Mouse (Mus musculus): ENCODE data around the gene Nrxn2. TPM values are rescaled to one million over a fixed set of nuclear protein-coding genes. Genes with fewer than 3 reads are reported as not detected.

Gene Nrxn2
- polyA plus RNA-seq, 1 experiment, result 0.09 TPM

DNA sequence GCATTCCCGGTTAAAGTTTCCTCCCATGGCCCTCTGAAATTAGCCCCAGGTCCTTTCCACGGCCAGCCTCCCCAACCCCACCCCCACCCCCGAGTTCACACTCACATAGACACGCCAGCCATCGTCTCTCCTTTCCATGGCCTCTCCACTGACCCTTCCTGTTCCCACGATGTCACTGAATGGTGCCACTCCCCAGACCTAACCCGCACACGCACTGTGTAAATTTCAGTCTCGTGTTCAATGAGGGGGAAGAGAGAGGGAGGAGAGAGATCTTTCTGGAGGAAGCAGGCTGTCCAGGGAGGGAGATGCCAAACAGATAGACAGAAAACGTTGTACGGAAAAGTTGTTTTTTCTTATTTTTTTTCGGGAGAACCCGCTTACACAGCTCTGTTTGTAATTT, 111.8 kb downstream of the Nrxn2 start:
- Histone ChIP-seq H3ac (ENCODE audit: control insufficient read depth, insufficient read length, low read depth) (no peak overlapping the region), H3K79me2 (ENCODE audit: control insufficient read depth, insufficient read depth) (no peaks in the 10 kb centered on the region), H3K4me3 (ENCODE audit: insufficient read depth, poor library complexity, severe bottlenecking) (no peak overlapping the region), H3K27me3 (ENCODE audit: control insufficient read depth, insufficient read depth, insufficient read length) (peaks cover 88% of the 10 kb centered on the region), H3K36me3 (ENCODE audit: control insufficient read depth, insufficient read depth) (no peaks in the 10 kb centered on the region), H3K79me3 (ENCODE audit: low read depth) (no peaks in the 10 kb centered on the region)
- TF ChIP-seq CTCF (IDR thresholded peaks at IDR 0.05; ENCODE audit: control insufficient read depth, insufficient read depth, insufficient read length), result no peak
- no peak for TF ChIP-seq MAX (IDR thresholded peaks at IDR 0.05)
- no peak for TF ChIP-seq USF1 (IDR thresholded peaks at IDR 0.05; ENCODE audit: low read depth)
- no peak for TF ChIP-seq MYOD1 (IDR thresholded peaks at IDR 0.05; ENCODE audit: control insufficient read depth, insufficient read length, low read depth)
- no peak for TF ChIP-seq CEBPB (IDR thresholded peaks at IDR 0.05; ENCODE audit: low read depth)
- no peak for TF ChIP-seq MYOG (IDR thresholded peaks at IDR 0.05; ENCODE audit: control insufficient read depth, extremely low read depth, insufficient read length)
- TF ChIP-seq FOSL1 (IDR thresholded peaks at IDR 0.05; ENCODE audit: insufficient read depth, low read length, poor library complexity, severe bottlenecking), result no peak

DNA sequence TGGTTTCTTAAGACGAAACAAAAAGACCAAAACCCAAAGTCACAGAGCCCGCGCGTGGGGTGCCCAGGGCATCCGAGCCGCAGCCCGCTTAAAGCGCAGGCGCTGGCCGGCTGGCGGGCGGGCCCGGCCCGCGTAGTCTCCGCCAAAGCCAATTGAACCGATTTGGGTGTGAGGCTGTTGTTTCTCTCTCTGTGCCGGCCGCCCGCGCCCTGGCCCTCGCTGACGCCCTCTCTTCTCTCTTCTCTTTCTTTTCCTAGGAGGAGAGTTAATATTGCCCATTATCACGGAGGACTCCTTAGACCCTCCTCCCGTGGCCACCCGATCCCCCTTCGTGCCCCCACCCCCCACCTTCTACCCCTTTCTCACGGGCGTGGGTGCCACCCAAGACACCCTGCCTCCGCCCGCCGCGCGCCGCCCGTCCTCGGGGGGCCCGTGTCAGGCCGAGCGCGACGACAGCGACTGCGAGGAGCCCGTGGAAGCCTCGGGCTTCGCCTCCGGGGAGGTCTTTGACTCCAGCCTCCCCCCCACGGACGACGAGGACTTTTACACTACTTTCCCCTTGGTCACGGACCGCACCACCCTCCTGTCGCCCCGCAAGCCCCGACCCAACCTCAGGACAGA, 112.6 kb downstream of the Nrxn2 start:
- Histone ChIP-seq H3K27me3 (ENCODE audit: control insufficient read depth, insufficient read depth, insufficient read length) (peaks cover 90% of the 10 kb centered on the region), H3K4me3 (ENCODE audit: insufficient read depth, poor library complexity, severe bottlenecking) (no peak overlapping the region), H3K36me3 (ENCODE audit: control insufficient read depth, insufficient read depth) (no peaks in the 10 kb centered on the region), H3ac (ENCODE audit: control insufficient read depth, insufficient read length, low read depth) (no peak overlapping the region), H3K79me2 (ENCODE audit: control insufficient read depth, insufficient read depth) (no peaks in the 10 kb centered on the region), H3K79me3 (ENCODE audit: low read depth) (no peaks in the 10 kb centered on the region)
- no peak for TF ChIP-seq MYOG (IDR thresholded peaks at IDR 0.05; ENCODE audit: control insufficient read depth, extremely low read depth, insufficient read length)
- no peak for TF ChIP-seq USF1 (IDR thresholded peaks at IDR 0.05; ENCODE audit: low read depth)

DNA sequence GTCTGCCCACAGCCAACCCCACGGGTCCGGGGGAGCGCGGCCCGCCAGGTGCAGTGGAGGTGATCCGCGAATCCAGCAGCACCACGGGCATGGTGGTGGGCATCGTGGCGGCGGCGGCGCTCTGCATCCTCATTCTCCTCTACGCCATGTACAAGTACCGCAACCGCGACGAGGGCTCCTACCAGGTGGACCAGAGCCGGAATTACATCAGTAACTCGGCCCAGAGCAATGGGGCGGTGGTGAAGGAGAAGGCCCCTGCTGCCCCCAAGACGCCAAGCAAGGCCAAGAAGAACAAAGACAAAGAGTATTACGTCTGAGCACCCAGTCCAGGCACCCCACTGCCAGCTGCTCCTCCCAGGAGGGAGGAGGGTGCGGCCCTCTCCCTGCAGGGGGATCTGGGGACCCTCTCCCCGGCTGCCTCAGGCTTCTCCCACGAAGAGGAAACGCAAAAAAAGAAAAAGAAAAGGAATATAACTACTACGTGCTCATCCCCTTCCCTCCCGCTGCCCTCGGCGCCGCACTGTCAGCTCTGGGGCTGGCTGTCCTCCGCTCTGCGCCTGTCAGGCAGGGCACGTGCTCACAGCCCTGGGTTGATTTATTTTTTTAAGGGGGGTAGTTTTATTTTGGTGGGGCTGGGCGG, 113.4 kb downstream of the Nrxn2 start:
- Histone ChIP-seq H3K4me3 (ENCODE audit: insufficient read depth, poor library complexity, severe bottlenecking) (no peak overlapping the region), H3K79me2 (ENCODE audit: control insufficient read depth, insufficient read depth) (no peaks in the 10 kb centered on the region), H3K36me3 (ENCODE audit: control insufficient read depth, insufficient read depth) (no peaks in the 10 kb centered on the region), H3K27me3 (ENCODE audit: control insufficient read depth, insufficient read depth, insufficient read length) (peaks cover 90% of the 10 kb centered on the region), H3K79me3 (ENCODE audit: low read depth) (no peaks in the 10 kb centered on the region), H3ac (ENCODE audit: control insufficient read depth, insufficient read length, low read depth) (no peak overlapping the region)
- TF ChIP-seq FOSL1 (IDR thresholded peaks at IDR 0.05; ENCODE audit: insufficient read depth, low read length, poor library complexity, severe bottlenecking), result no peak
- no peak for TF ChIP-seq MAX (IDR thresholded peaks at IDR 0.05)
- no peak for TF ChIP-seq MYOD1 (IDR thresholded peaks at IDR 0.05; ENCODE audit: control insufficient read depth, insufficient read length, low read depth)
- no peak for TF ChIP-seq CTCF (IDR thresholded peaks at IDR 0.05; ENCODE audit: control insufficient read depth, insufficient read depth, insufficient read length)
- no peak for TF ChIP-seq CEBPB (IDR thresholded peaks at IDR 0.05; ENCODE audit: low read depth)
- no peak for TF ChIP-seq MYOG (IDR thresholded peaks at IDR 0.05; ENCODE audit: control insufficient read depth, extremely low read depth, insufficient read length)
- TF ChIP-seq USF1 (IDR thresholded peaks at IDR 0.05; ENCODE audit: low read depth), result no peak

DNA sequence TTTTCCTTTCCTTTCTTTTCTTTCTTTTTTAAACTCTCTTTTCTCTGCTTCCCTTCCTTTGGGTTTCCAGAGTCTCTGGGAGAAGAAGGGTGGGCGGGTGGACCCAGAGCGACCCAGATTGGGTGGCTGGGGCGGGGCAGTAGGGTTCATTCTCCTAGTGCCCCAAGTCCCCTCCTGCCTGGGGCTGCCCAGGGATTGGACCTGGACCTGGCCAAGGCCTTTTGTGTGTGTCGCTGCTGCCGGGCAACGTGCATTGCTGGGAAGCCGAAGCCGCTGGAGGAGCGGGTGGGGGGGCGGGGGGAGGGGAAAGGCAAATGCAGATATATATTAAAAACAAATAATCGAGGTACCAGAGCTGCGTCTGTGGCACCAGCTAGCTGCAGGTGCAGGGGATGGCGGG, 114.1 kb downstream of the Nrxn2 start:
- Histone ChIP-seq H3ac (ENCODE audit: control insufficient read depth, insufficient read length, low read depth) (no peak overlapping the region), H3K79me2 (ENCODE audit: control insufficient read depth, insufficient read depth) (no peaks in the 10 kb centered on the region), H3K4me3 (ENCODE audit: insufficient read depth, poor library complexity, severe bottlenecking) (no peak overlapping the region), H3K79me3 (ENCODE audit: low read depth) (no peaks in the 10 kb centered on the region), H3K36me3 (ENCODE audit: control insufficient read depth, insufficient read depth) (no peaks in the 10 kb centered on the region), H3K27me3 (ENCODE audit: control insufficient read depth, insufficient read depth, insufficient read length) (peaks cover 90% of the 10 kb centered on the region)
- no peak for TF ChIP-seq MYOG (IDR thresholded peaks at IDR 0.05; ENCODE audit: control insufficient read depth, extremely low read depth, insufficient read length)
- no peak for TF ChIP-seq FOSL1 (IDR thresholded peaks at IDR 0.05; ENCODE audit: insufficient read depth, low read length, poor library complexity, severe bottlenecking)
- no peak for TF ChIP-seq USF1 (IDR thresholded peaks at IDR 0.05; ENCODE audit: low read depth)
- no peak for TF ChIP-seq CTCF (IDR thresholded peaks at IDR 0.05; ENCODE audit: control insufficient read depth, insufficient read depth, insufficient read length)
- TF ChIP-seq CEBPB (IDR thresholded peaks at IDR 0.05; ENCODE audit: low read depth), result no peak
- no peak for TF ChIP-seq MAX (IDR thresholded peaks at IDR 0.05)
- no peak for TF ChIP-seq MYOD1 (IDR thresholded peaks at IDR 0.05; ENCODE audit: control insufficient read depth, insufficient read length, low read depth)

DNA sequence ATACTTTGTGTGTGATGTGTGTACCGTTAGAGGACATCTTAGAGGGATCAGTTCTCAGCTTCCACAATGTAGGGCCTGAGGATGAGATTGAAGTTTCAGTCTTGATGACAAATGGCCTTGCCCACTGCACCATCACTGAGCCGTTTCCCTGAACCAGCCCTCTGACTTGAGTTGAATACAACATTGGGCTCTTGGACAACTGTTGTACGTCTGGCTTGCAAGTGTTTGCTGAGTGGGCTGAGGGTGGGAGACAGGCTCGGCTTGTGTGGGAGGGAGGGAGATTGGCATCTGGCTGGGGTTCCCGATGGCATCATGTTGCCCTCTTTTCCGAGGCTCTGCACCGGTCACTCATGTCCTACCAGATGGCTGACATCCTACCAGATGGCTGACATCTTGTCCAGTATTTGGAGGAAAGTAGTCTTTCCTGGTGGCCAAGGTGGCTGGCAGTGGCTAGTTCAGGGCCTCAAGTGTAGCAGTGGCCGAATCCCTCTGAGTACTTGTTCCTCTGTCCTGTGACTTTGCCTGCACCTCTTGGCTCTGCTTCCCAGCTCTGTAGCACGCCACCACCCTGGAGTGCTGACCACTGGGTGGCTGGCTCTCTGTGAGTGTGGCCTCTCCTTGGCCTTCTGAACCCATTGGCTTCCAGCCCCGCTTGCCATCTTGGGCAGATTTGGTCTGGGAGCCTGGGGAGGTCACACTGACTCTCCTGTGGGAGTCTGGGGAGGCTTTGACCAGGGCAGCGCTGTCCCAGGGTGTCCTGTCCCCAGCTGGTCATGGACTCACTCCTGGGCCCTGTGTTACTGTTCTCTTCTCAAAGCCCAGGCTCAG, 115.0 kb downstream of the Nrxn2 start:
- no peaks in the 10 kb centered on the region for H3K79me2 ChIP-seq (ENCODE audit: control insufficient read depth, insufficient read depth)
- H3K27me3 ChIP-seq (ENCODE audit: control insufficient read depth, insufficient read depth, insufficient read length), result peaks cover 89% of the 10 kb centered on the region
- H3K79me3 ChIP-seq (ENCODE audit: low read depth), result no peaks in the 10 kb centered on the region
- no peak overlapping the region for H3ac ChIP-seq (ENCODE audit: control insufficient read depth, insufficient read length, low read depth)
- no peaks in the 10 kb centered on the region for H3K36me3 ChIP-seq (ENCODE audit: control insufficient read depth, insufficient read depth)
- no peak for TF ChIP-seq MYOG (IDR thresholded peaks at IDR 0.05; ENCODE audit: control insufficient read depth, extremely low read depth, insufficient read length)
- no peak for TF ChIP-seq CTCF (IDR thresholded peaks at IDR 0.05; ENCODE audit: control insufficient read depth, insufficient read depth, insufficient read length)
- no peak for TF ChIP-seq FOSL1 (IDR thresholded peaks at IDR 0.05; ENCODE audit: insufficient read depth, low read length, poor library complexity, severe bottlenecking)
- no peak for TF ChIP-seq MAX (IDR thresholded peaks at IDR 0.05)
- no peak for TF ChIP-seq CEBPB (IDR thresholded peaks at IDR 0.05; ENCODE audit: low read depth)
- TF ChIP-seq USF1 (IDR thresholded peaks at IDR 0.05; ENCODE audit: low read depth), result no peak
- no peak for TF ChIP-seq MYOD1 (IDR thresholded peaks at IDR 0.05; ENCODE audit: control insufficient read depth, insufficient read length, low read depth)
- no peak overlapping the region for H3K4me3 ChIP-seq (ENCODE audit: insufficient read depth, poor library complexity, severe bottlenecking)
